Mouse (Mus musculus) neural tube, embryonic 14.5 days (tissue): ENCODE measurements at regions not wholly inside any gene's neighbourhood (a gene's known extent, or its start where the extent isn't known, plus 50 kb on each side); places are given as distances from the start of the nearest gene placed in this dataset.
A peak's percentile ranks its signal among the peaks of the same experiment; 100 is the strongest.

Experiments used
- ATAC-seq: fragments of 200-750 bp; cut with Nextera tagmentation; 2 replicates; pipeline ENCODE4 v1.8.0; 2017; ENCODE audit warnings: low read depth, mild to moderate bottlenecking, moderate TSS enrichment, moderate library complexity
- H3K27ac ChIP-seq: fragments of 300-500 bp; sonication (generic); 2 replicates; pipeline ENCODE4 v1.5.1; 2014; ENCODE audit warnings: low read depth, mild to moderate bottlenecking, control low read depth, low read length, moderate library complexity, mixed read lengths
- H3K27me3 ChIP-seq: fragments of 300-500 bp; sonication (generic); 2 replicates; pipeline ENCODE4 v1.6.1; 2014; ENCODE audit warnings: low read length; ENCODE audit not compliant: control insufficient read depth, insufficient read depth
- H3K36me3 ChIP-seq: fragments of 300-500 bp; sonication (generic); 2 replicates; pipeline ENCODE4 v1.6.1; 2014; ENCODE audit warnings: low read length, mixed read lengths; ENCODE audit not compliant: control insufficient read depth, insufficient read depth
- H3K4me1 ChIP-seq: fragments of 300-500 bp; sonication (generic); 2 replicates; pipeline ENCODE4 v1.6.1; 2014; ENCODE audit warnings: low read length; ENCODE audit not compliant: control insufficient read depth, insufficient read depth
- H3K4me2 ChIP-seq: fragments of 300-500 bp; sonication (generic); 2 replicates; pipeline ENCODE4 v1.6.1; 2014; ENCODE audit warnings: mild to moderate bottlenecking, low read depth, low read length, control low read depth
- H3K4me3 ChIP-seq: fragments of 300-500 bp; sonication (generic); 2 replicates; pipeline ENCODE4 v1.5.1; 2014; ENCODE audit warnings: low read depth, low read length, control low read depth, mixed read lengths
- H3K9ac ChIP-seq: fragments of 300-500 bp; sonication (generic); replicated peaks from 2 replicates; pipeline ENCODE4 v1.6.1; 2014; ENCODE audit warnings: low read depth, mild to moderate bottlenecking, control low read depth, low read length, mixed read lengths
- H3K9me3 ChIP-seq: fragments of 300-500 bp; sonication (generic); 2 replicates; pipeline ENCODE4 v1.6.1; 2016; ENCODE audit warnings: low read length; ENCODE audit not compliant: control insufficient read depth
- WGBS: fragments of 180-500 bp; shearing (Covaris S2); extraction: QIAGEN DNeasy Blood & Tissue Kit; methylation state at CpG from one replicate; pipeline ENCODE4 v1.1.7; 2014; 5-methylcytosine and 5-hydroxymethylcytosine counted together

- Histone ChIP-seq H3K36me3 (no peaks in the 10 kb centered on the region), H3K4me2 (peak overlapping the region; percentile 24; the same call in 1 of the 2 replicates), H3K9ac (no peak overlapping the region), H3K4me3 (no peak overlapping the region), H3K9me3 (no peaks in the 10 kb centered on the region), H3K27me3 (no peaks in the 10 kb centered on the region), H3K27ac (no peak overlapping the region), H3K4me1 (peaks cover 7% of the 10 kb centered on the region; the same call in 1 of the 2 replicates)
- peak; percentile 60; the same call in 1 of the 2 replicates for ATAC-seq
- WGBS: 18% methylated on average over 15 of the region's 22 CpGs
Observed at GRCm38 (mm10) chr9:61537316-61538189, 165.4 kb downstream of the Tle3 start.

- H3K36me3 ChIP-seq: no peaks in the 10 kb centered on the region
- ATAC-seq: no peak
- H3K4me3 ChIP-seq: no peak overlapping the region
- no peaks in the 10 kb centered on the region for H3K9me3 ChIP-seq
- peaks cover 13% of the 10 kb centered on the region; the same call in 1 of the 2 replicates for H3K4me1 ChIP-seq
- no peak overlapping the region for H3K9ac ChIP-seq
- H3K27me3 ChIP-seq: no peaks in the 10 kb centered on the region
- WGBS: 91% methylated on average over 9 of the region's 9 CpGs
- no peak overlapping the region for H3K4me2 ChIP-seq
- no peak overlapping the region for H3K27ac ChIP-seq
Observed at GRCm38 (mm10) chr9:61533237-61533636, 161.1 kb downstream of the Tle3 start.

- ATAC-seq: peak; percentile 76
- Histone ChIP-seq H3K4me1 (peaks cover 6% of the 10 kb centered on the region; the same call in 1 of the 2 replicates), H3K36me3 (no peaks in the 10 kb centered on the region), H3K27ac (no peak overlapping the region), H3K4me2 (no peak overlapping the region), H3K9me3 (no peaks in the 10 kb centered on the region), H3K27me3 (no peaks in the 10 kb centered on the region), H3K4me3 (no peak overlapping the region), H3K9ac (no peak overlapping the region)
- 24% methylated on average over 4 of the region's 4 CpGs for WGBS
Observed at GRCm38 (mm10) chr9:61530263-61531045, 158.3 kb downstream of the Tle3 start.

DNA sequence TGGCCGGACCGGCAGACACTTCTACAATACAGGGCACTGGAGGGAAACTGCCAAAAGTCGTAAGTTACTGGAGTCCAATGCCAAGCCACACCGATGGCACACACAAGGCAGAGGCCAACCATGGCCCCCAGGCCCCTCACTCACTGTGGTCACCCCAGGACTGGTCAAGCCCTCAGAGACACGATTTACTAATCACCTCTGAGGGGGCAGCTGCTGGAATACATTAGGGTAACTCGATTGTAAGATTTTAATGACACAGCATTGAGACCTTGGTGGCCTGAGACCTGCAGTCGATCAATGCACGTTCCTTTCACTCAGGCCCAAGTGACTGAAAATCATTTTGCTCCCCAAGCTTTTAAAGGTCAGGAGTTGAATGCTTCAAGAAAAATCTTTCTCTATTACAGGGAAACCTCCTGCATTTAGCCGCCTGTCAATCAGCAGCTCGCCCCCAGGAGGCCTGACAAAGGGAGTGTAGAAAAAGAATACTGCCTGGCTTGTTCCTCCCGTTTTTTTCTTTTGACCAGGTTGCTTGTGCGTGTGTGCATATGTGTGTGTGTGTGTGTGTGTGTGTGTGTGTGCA, 156.2 kb downstream of the Tle3 start:
- Histone ChIP-seq H3K9me3 (no peaks in the 10 kb centered on the region), H3K4me1 (peaks cover 6% of the 10 kb centered on the region; the same call in 1 of the 2 replicates), H3K27me3 (no peaks in the 10 kb centered on the region), H3K9ac (no peak overlapping the region), H3K4me3 (no peak overlapping the region), H3K36me3 (no peaks in the 10 kb centered on the region), H3K27ac (no peak overlapping the region), H3K4me2 (no peak overlapping the region)
- 41% methylated on average over 12 of the region's 12 CpGs for WGBS
- ATAC-seq: no peak

DNA sequence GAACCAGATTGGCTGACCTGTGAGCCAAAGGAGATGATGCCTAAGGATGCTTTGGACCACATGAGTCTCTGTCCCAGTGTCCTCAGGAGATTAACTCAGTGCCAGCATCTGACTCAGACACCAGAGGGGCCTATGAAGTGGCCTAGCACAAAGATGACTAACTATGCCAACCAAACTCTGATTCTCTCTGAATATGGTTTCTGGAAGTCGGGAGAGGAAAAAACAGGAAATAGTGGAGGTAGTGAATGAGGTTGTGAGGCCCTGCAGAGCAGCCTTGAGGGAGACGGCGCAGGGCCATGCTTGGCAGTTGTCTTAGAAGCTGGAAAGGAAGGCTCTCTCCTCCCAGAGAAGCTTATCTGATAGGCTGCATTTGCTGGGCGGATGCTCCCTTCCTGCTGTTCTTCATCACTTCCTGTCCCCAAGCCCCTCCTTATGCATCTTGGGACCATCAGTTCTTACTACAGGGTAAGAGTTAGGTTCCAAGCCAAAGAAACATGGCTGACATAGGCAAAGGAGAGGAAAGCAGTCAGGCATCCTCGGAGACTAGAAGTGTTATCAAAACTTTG, 155.4 kb downstream of the Tle3 start:
- no peak for ATAC-seq
- H3K4me2 ChIP-seq: no peak overlapping the region
- H3K4me1 ChIP-seq: peaks cover 6% of the 10 kb centered on the region; the same call in 1 of the 2 replicates
- H3K9ac ChIP-seq: no peak overlapping the region
- no peak overlapping the region for H3K27ac ChIP-seq
- no peak overlapping the region for H3K4me3 ChIP-seq
- WGBS: 86% methylated on average over 5 of the region's 5 CpGs
- H3K36me3 ChIP-seq: no peaks in the 10 kb centered on the region
- peaks cover 2% of the 10 kb centered on the region; the same call in 1 of the 2 replicates for H3K9me3 ChIP-seq
- H3K27me3 ChIP-seq: no peaks in the 10 kb centered on the region

GRCm38 (mm10) chr9:61520136-61520535, 148.0 kb downstream of the Tle3 start:
- Histone ChIP-seq H3K4me2 (no peak overlapping the region), H3K27me3 (no peaks in the 10 kb centered on the region), H3K27ac (no peak overlapping the region), H3K4me1 (no peaks in the 10 kb centered on the region), H3K36me3 (no peaks in the 10 kb centered on the region), H3K4me3 (no peak overlapping the region), H3K9me3 (peaks cover 8% of the 10 kb centered on the region; the same call in 1 of the 2 replicates), H3K9ac (no peak overlapping the region)
- no peak for ATAC-seq
- 87% methylated on average over 5 of the region's 5 CpGs for whole genome bisulfite sequencing

GRCm38 (mm10) chr9:61517906-61518305, 145.7 kb downstream of the Tle3 start:
- H3K27me3 ChIP-seq: no peaks in the 10 kb centered on the region
- H3K4me2 ChIP-seq: no peak overlapping the region
- H3K9ac ChIP-seq: no peak overlapping the region
- no peaks in the 10 kb centered on the region for H3K36me3 ChIP-seq
- peaks cover 8% of the 10 kb centered on the region; the same call in 1 of the 2 replicates for H3K9me3 ChIP-seq
- 92% methylated on average over 7 of the region's 7 CpGs for WGBS
- H3K4me3 ChIP-seq: no peak overlapping the region
- no peak for ATAC-seq
- no peak overlapping the region for H3K27ac ChIP-seq
- no peaks in the 10 kb centered on the region for H3K4me1 ChIP-seq

- no peak for ATAC-seq
- Histone ChIP-seq H3K36me3 (no peaks in the 10 kb centered on the region), H3K9ac (no peak overlapping the region), H3K9me3 (no peaks in the 10 kb centered on the region), H3K27me3 (0 out of 2 replicates have a peak, but pooled peaks cover 2% of the 10 kb centered on the region), H3K27ac (no peak overlapping the region), H3K4me1 (peaks cover 18% of the 10 kb centered on the region), H3K4me3 (no peak overlapping the region), H3K4me2 (no peak overlapping the region)
Observed at GRCm38 (mm10) chr9:61511436-61511835, 139.3 kb downstream of the Tle3 start.
